Mouse (Mus musculus): ENCODE measurements around the gene Psmf1. TPM values are rescaled to one million over a fixed set of nuclear protein-coding genes. Genes with fewer than 3 reads are reported as not detected.

Psmf1 gene
- total RNA-seq (2014; fragmentation: Nextera tagmentation) (52.6 and 62.0 TPM in 2 replicates), total RNA-seq (2017) (20.2 and 26.8 TPM in 2 replicates), polyA plus RNA-seq (2012) (13.9 and 54.8 TPM in 2 replicates)

GRCm38 (mm10) chr2:151743845-151744244, at the start of gene Psmf1:
Psmf1 (minus strand) TSS chr2:151744186.
- Histone ChIP-seq H3K4me1 (ENCODE audit: insufficient read depth, low read depth, low read length) (peaks cover 29% of the 10 kb centered on the region), H3K4me3 (ENCODE audit: low read depth, low read length) (no peak within 1 kb of the TSS)

DNA sequence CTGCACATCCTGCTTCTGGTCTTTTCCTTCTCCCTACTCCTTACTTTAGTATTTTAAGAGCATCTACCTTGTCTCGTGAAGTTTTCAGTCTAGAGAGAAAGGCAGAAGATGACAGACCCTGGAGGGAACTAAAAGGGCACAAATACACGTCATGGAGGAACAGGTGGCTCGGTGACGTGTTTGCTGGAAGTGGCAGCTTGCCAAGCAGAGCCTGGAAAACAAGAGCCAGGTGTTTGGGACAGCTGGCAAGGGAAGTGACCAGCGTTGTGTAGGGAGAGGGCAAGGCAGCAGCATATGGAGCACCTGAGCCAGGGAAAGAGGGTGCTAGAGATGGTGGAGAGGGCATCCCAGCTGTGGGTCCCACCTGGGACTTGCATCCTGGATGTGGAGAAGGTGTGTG, 47.2 kb upstream of the Psmf1 start:
- H3K36me3 ChIP-seq (replicated peaks) = no peaks in the 10 kb centered on the region
- DNase-seq (ENCODE audit: low spot score) = no peak
- H3K4me1 ChIP-seq (ENCODE audit: insufficient read depth, low read depth, low read length) = no peaks in the 10 kb centered on the region
- no peak for ATAC-seq (ENCODE audit: extremely low read depth, insufficient number of reproducible peaks, low FRiP score, poor library complexity, severe bottlenecking)
- no peaks in the 10 kb centered on the region; the same call in 1 of the 2 replicates for H3K27me3 ChIP-seq (ENCODE audit: insufficient read depth, low read length)
- H3K9me3 ChIP-seq (replicated peaks) = no peaks in the 10 kb centered on the region
- H3K4me3 ChIP-seq (ENCODE audit: low read depth, low read length) = no peak overlapping the region
- no peak for TF ChIP-seq CTCF (IDR thresholded peaks at IDR 0.05; ENCODE audit: low read depth, low read length)
- no peak for TF ChIP-seq TAL1 (conservative IDR thresholded peaks at IDR 0.05; ENCODE audit: low read depth, low read length)
- TF ChIP-seq GATA2 (IDR thresholded peaks at IDR 0.05; ENCODE audit: borderline replicate concordance, low read depth, low read length) = no peak
- no peak for TF ChIP-seq GATA1 (IDR thresholded peaks at IDR 0.05; ENCODE audit: borderline replicate concordance, low read length)
- TF ChIP-seq POLR2AphosphoS5 (IDR thresholded peaks at IDR 0.05; ENCODE audit: insufficient replicate concordance, low read depth, low read length) = no peak

More at GRCm38 (mm10) chr2:151743845-151744244, at the start of gene Psmf1:
- Histone ChIP-seq H3K9me3 (replicated peaks) (no peaks in the 10 kb centered on the region), H3K27me3 (ENCODE audit: insufficient read depth, low read length) (peaks cover 9% of the 10 kb centered on the region; the same call in 1 of the 2 replicates), H3K36me3 (replicated peaks) (peaks cover 8% of the 10 kb centered on the region)
- DNase-seq (ENCODE audit: low spot score) (no peak), ATAC-seq (ENCODE audit: extremely low read depth, insufficient number of reproducible peaks, low FRiP score, poor library complexity, severe bottlenecking) (no peak)
- TF ChIP-seq GATA2 (IDR thresholded peaks at IDR 0.05; ENCODE audit: borderline replicate concordance, low read depth, low read length) (no peak), TAL1 (conservative IDR thresholded peaks at IDR 0.05; ENCODE audit: low read depth, low read length) (no peak), CTCF (IDR thresholded peaks at IDR 0.05; ENCODE audit: low read depth, low read length) (no peak), GATA1 (IDR thresholded peaks at IDR 0.05; ENCODE audit: borderline replicate concordance, low read length) (no peak), POLR2AphosphoS5 (IDR thresholded peaks at IDR 0.05; ENCODE audit: insufficient replicate concordance, low read depth, low read length) (no peak)

DNA sequence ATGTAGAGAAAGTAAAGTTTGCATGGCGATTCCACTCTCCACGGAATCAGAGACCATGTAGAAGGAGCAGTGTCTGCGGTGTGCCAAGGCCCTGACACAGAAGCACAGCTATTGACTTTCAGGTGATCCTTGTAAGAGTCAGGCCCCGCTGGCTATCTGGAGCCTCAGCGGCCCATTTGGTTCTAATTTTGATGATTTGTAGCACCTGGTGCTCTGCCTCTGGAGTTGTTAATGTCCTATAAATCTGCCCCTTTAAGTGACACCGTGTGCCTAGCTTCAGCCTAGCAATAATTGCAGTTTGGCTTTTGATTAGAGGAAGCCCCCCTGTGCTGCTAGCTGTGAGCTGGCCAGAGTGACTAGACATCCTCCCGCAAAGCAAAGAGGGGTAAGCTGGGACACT, 46.2 kb upstream of the Psmf1 start:
- H3K4me3 ChIP-seq (ENCODE audit: low read depth, low read length) = no peak overlapping the region
- no peak for TF ChIP-seq GATA1 (IDR thresholded peaks at IDR 0.05; ENCODE audit: borderline replicate concordance, low read length)
- TF ChIP-seq TAL1 (conservative IDR thresholded peaks at IDR 0.05; ENCODE audit: low read depth, low read length) = no peak
- TF ChIP-seq CTCF (IDR thresholded peaks at IDR 0.05; ENCODE audit: low read depth, low read length) = no peak
- TF ChIP-seq POLR2AphosphoS5 (IDR thresholded peaks at IDR 0.05; ENCODE audit: insufficient replicate concordance, low read depth, low read length) = no peak
- no peak for TF ChIP-seq GATA2 (IDR thresholded peaks at IDR 0.05; ENCODE audit: borderline replicate concordance, low read depth, low read length)
- ATAC-seq (ENCODE audit: extremely low read depth, insufficient number of reproducible peaks, low FRiP score, poor library complexity, severe bottlenecking) = no peak
- H3K9me3 ChIP-seq (replicated peaks) = no peaks in the 10 kb centered on the region
- DNase-seq (ENCODE audit: low spot score) = no peak
- no peaks in the 10 kb centered on the region; the same call in 1 of the 2 replicates for H3K27me3 ChIP-seq (ENCODE audit: insufficient read depth, low read length)
- no peaks in the 10 kb centered on the region for H3K36me3 ChIP-seq (replicated peaks)
- H3K4me1 ChIP-seq (ENCODE audit: insufficient read depth, low read depth, low read length) = no peaks in the 10 kb centered on the region

DNA sequence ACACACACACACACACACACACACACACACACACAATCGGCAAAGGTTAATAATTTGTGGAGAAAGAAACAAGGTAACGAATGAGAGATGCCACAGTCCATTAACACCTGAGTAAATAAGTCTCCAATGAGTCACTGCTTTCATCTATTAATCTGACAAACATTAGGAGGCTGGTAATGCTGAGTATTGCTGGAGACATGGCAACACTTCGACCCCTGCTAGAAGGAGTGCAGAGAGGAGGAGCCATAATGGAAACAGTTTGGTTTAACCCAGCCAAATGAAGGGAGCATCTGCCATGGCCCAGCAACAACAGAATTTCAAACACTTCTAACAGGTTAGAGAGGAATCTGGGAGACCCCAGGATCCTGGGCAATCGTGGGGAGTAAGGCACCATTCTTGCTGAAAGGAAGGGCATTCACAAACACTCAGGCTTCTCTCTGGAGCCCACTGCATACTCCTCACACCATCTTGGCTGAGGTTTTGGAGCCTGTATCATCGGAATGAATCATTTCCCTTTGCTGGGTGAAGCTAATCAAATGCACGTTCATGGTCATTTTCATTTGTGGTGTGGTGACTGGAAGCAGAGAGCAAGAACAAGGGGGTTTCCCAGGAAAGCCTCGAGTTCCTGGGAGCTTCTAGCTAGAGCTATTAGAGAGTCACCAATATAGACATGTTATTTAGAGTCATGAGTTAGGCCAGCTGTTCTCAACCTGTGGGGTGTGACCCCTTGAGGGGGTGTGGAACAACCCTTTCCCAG, 44.4 kb upstream of the Psmf1 start:
- Histone ChIP-seq H3K36me3 (replicated peaks) (no peaks in the 10 kb centered on the region), H3K4me3 (ENCODE audit: low read depth, low read length) (no peak overlapping the region), H3K4me1 (ENCODE audit: insufficient read depth, low read depth, low read length) (no peaks in the 10 kb centered on the region), H3K9me3 (replicated peaks) (no peaks in the 10 kb centered on the region), H3K27me3 (ENCODE audit: insufficient read depth, low read length) (peaks cover 2% of the 10 kb centered on the region)
- DNase-seq (ENCODE audit: low spot score) (no peak), ATAC-seq (ENCODE audit: extremely low read depth, insufficient number of reproducible peaks, low FRiP score, poor library complexity, severe bottlenecking) (no peak)
- no peak for TF ChIP-seq TAL1 (conservative IDR thresholded peaks at IDR 0.05; ENCODE audit: low read depth, low read length)
- TF ChIP-seq CTCF (IDR thresholded peaks at IDR 0.05; ENCODE audit: low read depth, low read length) = no peak
- TF ChIP-seq GATA2 (IDR thresholded peaks at IDR 0.05; ENCODE audit: borderline replicate concordance, low read depth, low read length) = no peak
- TF ChIP-seq POLR2AphosphoS5 (IDR thresholded peaks at IDR 0.05; ENCODE audit: insufficient replicate concordance, low read depth, low read length) = no peak
- no peak for TF ChIP-seq GATA1 (IDR thresholded peaks at IDR 0.05; ENCODE audit: borderline replicate concordance, low read length)

DNA sequence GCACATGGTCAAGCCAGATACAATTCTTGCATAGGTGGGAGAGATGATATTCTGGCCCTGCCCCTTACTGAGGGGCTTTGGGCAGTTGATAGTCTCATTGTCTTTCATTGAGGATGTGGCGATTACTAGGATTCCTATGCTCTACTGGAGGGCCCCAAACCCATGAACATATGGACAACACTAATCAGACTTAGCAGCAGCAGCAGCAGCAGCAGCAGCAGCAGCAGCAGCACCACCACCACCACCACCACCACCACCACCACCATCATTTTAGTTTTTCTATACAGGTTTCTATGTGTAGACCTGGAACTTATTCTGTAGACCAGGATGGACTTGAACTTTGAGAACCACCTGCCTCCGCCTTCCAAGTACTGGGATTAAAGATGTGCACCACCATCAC, 39.5 kb upstream of the Psmf1 start:
- Histone ChIP-seq H3K27me3 (ENCODE audit: insufficient read depth, low read length) (peaks cover 2% of the 10 kb centered on the region; the same call in 1 of the 2 replicates), H3K4me3 (ENCODE audit: low read depth, low read length) (no peak overlapping the region), H3K4me1 (ENCODE audit: insufficient read depth, low read depth, low read length) (no peaks in the 10 kb centered on the region), H3K9me3 (replicated peaks) (no peaks in the 10 kb centered on the region), H3K36me3 (replicated peaks) (no peaks in the 10 kb centered on the region)
- DNase-seq (ENCODE audit: low spot score) (no peak), ATAC-seq (ENCODE audit: extremely low read depth, insufficient number of reproducible peaks, low FRiP score, poor library complexity, severe bottlenecking) (no peak)
- no peak for TF ChIP-seq CTCF (IDR thresholded peaks at IDR 0.05; ENCODE audit: low read depth, low read length)
- TF ChIP-seq GATA2 (IDR thresholded peaks at IDR 0.05; ENCODE audit: borderline replicate concordance, low read depth, low read length) = no peak
- no peak for TF ChIP-seq POLR2AphosphoS5 (IDR thresholded peaks at IDR 0.05; ENCODE audit: insufficient replicate concordance, low read depth, low read length)
- TF ChIP-seq GATA1 (IDR thresholded peaks at IDR 0.05; ENCODE audit: borderline replicate concordance, low read length) = no peak
- TF ChIP-seq TAL1 (conservative IDR thresholded peaks at IDR 0.05; ENCODE audit: low read depth, low read length) = no peak

- ATAC-seq (ENCODE audit: extremely low read depth, insufficient number of reproducible peaks, low FRiP score, poor library complexity, severe bottlenecking) (no peak), DNase-seq (ENCODE audit: low spot score) (no peak)
Measured at GRCm38 (mm10) chr2:151777366-151777765, 33.4 kb upstream of the Psmf1 start.

More at GRCm38 (mm10) chr2:151777366-151777765, 33.4 kb upstream of the Psmf1 start:
- no peak for TF ChIP-seq TAL1 (conservative IDR thresholded peaks at IDR 0.05; ENCODE audit: low read depth, low read length)
- no peak for TF ChIP-seq CTCF (IDR thresholded peaks at IDR 0.05; ENCODE audit: low read depth, low read length)
- TF ChIP-seq GATA1 (IDR thresholded peaks at IDR 0.05; ENCODE audit: borderline replicate concordance, low read length) = no peak
- no peak for TF ChIP-seq POLR2AphosphoS5 (IDR thresholded peaks at IDR 0.05; ENCODE audit: insufficient replicate concordance, low read depth, low read length)
- no peak for TF ChIP-seq GATA2 (IDR thresholded peaks at IDR 0.05; ENCODE audit: borderline replicate concordance, low read depth, low read length)
- Histone ChIP-seq H3K4me3 (ENCODE audit: low read depth, low read length) (no peak overlapping the region), H3K27me3 (ENCODE audit: insufficient read depth, low read length) (peaks cover 3% of the 10 kb centered on the region), H3K9me3 (replicated peaks) (no peaks in the 10 kb centered on the region), H3K36me3 (replicated peaks) (no peaks in the 10 kb centered on the region), H3K4me1 (ENCODE audit: insufficient read depth, low read depth, low read length) (no peaks in the 10 kb centered on the region)
